Mouse (Mus musculus): ENCODE measurements around the gene Ckmt1. TPM values are rescaled to one million over a fixed set of nuclear protein-coding genes. Genes with fewer than 3 reads are reported as not detected.

Gene Ckmt1
- 0.54 and 0.68 TPM in 2 replicates for polyA plus RNA-seq (2015; fragmentation: Nextera tagmentation; extraction: Ambion mirVana)

DNA sequence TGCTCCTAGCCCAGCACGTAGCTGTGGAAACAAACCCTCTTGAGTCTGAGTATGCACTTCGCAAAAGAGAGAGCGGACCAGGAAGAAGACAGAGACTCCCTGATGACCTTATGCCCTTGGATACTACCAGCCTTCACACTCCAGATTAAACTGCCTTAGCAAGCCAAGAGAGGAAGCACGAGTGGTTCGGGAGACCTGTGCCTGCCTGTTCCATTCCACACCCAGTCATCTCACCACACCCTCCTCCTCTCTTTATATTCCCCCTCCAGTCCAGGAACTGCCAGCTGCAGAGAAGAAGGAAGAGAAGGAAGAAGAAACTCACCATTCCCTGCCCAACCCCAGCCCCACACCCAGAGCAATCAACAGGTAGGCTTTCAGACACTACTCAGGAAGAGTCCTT lies at the start of gene Ckmt1:
Gene Ckmt1 (plus strand): TSS at position 221 of the 400 bp plus-strand sequence.
- TF ChIP-seq EP300 (IDR thresholded peaks at IDR 0.05; ENCODE audit: low read depth) (no peak), CTCF (IDR thresholded peaks at IDR 0.05; ENCODE audit: low read depth) (no peak)
- ATAC-seq (no peak), DNase-seq (no peak)
- Histone ChIP-seq H3K4me2 (ENCODE audit: low read depth, low read length) (peak within 1 kb of the TSS; percentile 35), H3K36me3 (replicated peaks; ENCODE audit: insufficient read depth, low read length) (no peaks in the 10 kb centered on the region), H3K9me3 (ENCODE audit: low read length) (no peaks in the 10 kb centered on the region), H3K4me1 (ENCODE audit: insufficient read depth) (peaks cover 6% of the 10 kb centered on the region), H3K4me3 (ENCODE audit: low read depth, low read length) (0 out of 2 replicates have a peak within 1 kb of the TSS, but pooled peaks have one; percentile 8), H3K9ac (replicated peaks) (no peak within 1 kb of the TSS), H3K27me3 (ENCODE audit: insufficient read depth, low read length) (peaks cover 47% of the 10 kb centered on the region), H3K27ac (ENCODE audit: low read depth) (no peak within 1 kb of the TSS)
- 50% methylated on average over 5 of the region's 5 CpGs for WGBS (ENCODE audit: insufficient replicate concordance)

DNA sequence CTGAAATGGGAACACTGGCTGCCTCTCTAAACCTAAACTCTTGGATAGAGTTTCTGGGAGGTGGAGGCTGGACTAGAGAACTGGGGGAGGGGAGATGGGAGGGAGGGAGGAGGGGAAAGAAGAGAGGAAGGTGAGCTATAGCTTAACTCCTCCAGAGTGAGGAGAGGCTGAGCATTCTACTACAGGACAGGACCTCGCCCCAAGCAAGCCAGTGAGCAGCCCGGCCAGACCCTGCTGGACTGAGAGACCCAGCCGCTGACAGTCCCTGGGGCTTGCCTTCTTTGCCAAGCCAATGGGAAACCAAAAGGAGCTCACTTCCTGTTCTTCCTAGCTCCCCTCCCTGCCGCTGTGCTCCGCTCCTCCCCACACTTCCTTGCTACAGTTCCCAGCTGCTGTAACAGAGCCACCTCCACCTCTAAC lies 48.5 kb upstream of the Ckmt1 start:
- H3K27ac ChIP-seq (ENCODE audit: low read depth), result no peak overlapping the region
- peaks cover 2% of the 10 kb centered on the region; the same call in 1 of the 2 replicates for H3K4me1 ChIP-seq (ENCODE audit: insufficient read depth)
- 20% methylated on average over 5 of the region's 5 CpGs for WGBS (ENCODE audit: insufficient replicate concordance)
- peak overlapping the region; percentile 27; the same call in 1 of the 2 replicates for H3K4me2 ChIP-seq (ENCODE audit: low read depth, low read length)
- H3K9ac ChIP-seq (replicated peaks), result no peak overlapping the region
- 0 out of 2 replicates have a peak, but pooled peaks cover 15% of the 10 kb centered on the region for H3K27me3 ChIP-seq (ENCODE audit: insufficient read depth, low read length)
- TF ChIP-seq CTCF (IDR thresholded peaks at IDR 0.05; ENCODE audit: low read depth), result no peak
- TF ChIP-seq EP300 (IDR thresholded peaks at IDR 0.05; ENCODE audit: low read depth), result no peak
- H3K4me3 ChIP-seq (ENCODE audit: low read depth, low read length), result no peak overlapping the region
- H3K36me3 ChIP-seq (replicated peaks; ENCODE audit: insufficient read depth, low read length), result no peaks in the 10 kb centered on the region
- H3K9me3 ChIP-seq (ENCODE audit: low read length), result no peaks in the 10 kb centered on the region
- ATAC-seq, result no peak
- DNase-seq, result no peak

DNA sequence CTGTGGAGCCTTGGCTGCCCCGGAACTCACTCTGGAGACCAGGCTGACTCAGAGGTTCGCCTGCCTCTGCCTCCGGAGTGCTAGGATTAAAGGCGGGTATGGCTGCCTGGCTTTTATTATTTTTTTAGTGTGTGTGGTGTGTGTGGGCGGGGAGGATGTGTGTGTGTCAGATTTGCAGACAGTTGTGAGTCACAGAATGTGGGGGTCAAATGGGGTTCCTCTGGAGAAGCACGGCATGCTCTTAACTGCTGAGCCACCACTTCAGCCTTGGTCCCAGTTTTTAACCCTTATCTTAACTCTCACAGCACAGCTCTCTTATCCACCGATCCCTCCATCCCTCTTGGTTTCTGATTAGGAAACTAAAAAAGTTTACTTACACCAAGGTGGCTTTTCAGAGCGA lies 41.2 kb upstream of the Ckmt1 start:
- WGBS (ENCODE audit: insufficient replicate concordance), result 50% methylated on average over 8 of the region's 8 CpGs
- DNase-seq (no peak), ATAC-seq (no peak)
- Histone ChIP-seq H3K4me1 (ENCODE audit: insufficient read depth) (no peaks in the 10 kb centered on the region), H3K27ac (ENCODE audit: low read depth) (no peak overlapping the region), H3K9ac (replicated peaks) (no peak overlapping the region), H3K4me2 (ENCODE audit: low read depth, low read length) (no peak overlapping the region), H3K36me3 (replicated peaks; ENCODE audit: insufficient read depth, low read length) (no peaks in the 10 kb centered on the region), H3K27me3 (ENCODE audit: insufficient read depth, low read length) (no peaks in the 10 kb centered on the region), H3K9me3 (ENCODE audit: low read length) (no peaks in the 10 kb centered on the region), H3K4me3 (ENCODE audit: low read depth, low read length) (no peak overlapping the region)
- no peak for TF ChIP-seq EP300 (IDR thresholded peaks at IDR 0.05; ENCODE audit: low read depth)
- no peak for TF ChIP-seq CTCF (IDR thresholded peaks at IDR 0.05; ENCODE audit: low read depth)

DNA sequence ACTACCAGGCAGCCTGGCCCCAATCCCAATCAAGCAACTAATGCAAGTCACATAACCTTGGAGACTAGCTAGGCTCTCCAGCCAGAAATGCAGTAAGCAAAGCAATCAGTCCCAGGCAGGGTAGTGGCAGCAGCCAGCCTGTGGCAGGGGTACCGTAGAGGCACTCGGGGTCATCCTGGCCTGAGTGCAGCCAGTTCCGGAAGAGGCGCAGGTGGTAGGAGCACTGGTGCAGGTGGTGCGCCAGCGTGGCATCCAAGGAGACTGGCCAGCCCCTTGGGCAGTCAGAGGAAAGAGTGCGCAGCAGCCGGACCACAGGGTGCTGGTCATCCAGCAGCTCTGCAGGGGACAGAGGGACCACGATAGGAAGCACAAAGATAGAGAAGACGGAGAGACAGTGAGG lies 34.5 kb upstream of the Ckmt1 start:
- no peak for TF ChIP-seq EP300 (IDR thresholded peaks at IDR 0.05; ENCODE audit: low read depth)
- TF ChIP-seq CTCF (IDR thresholded peaks at IDR 0.05; ENCODE audit: low read depth), result no peak
- ATAC-seq, result no peak
- no peak overlapping the region for H3K9ac ChIP-seq (replicated peaks)
- H3K27ac ChIP-seq (ENCODE audit: low read depth), result no peak overlapping the region
- DNase-seq, result no peak
- H3K4me1 ChIP-seq (ENCODE audit: insufficient read depth), result no peaks in the 10 kb centered on the region
- H3K4me2 ChIP-seq (ENCODE audit: low read depth, low read length), result no peak overlapping the region
- WGBS (ENCODE audit: insufficient replicate concordance), result 88% methylated on average over 10 of the region's 10 CpGs
- no peaks in the 10 kb centered on the region for H3K9me3 ChIP-seq (ENCODE audit: low read length)
- no peaks in the 10 kb centered on the region for H3K27me3 ChIP-seq (ENCODE audit: insufficient read depth, low read length)
- no peaks in the 10 kb centered on the region for H3K36me3 ChIP-seq (replicated peaks; ENCODE audit: insufficient read depth, low read length)
- no peak overlapping the region for H3K4me3 ChIP-seq (ENCODE audit: low read depth, low read length)

DNA sequence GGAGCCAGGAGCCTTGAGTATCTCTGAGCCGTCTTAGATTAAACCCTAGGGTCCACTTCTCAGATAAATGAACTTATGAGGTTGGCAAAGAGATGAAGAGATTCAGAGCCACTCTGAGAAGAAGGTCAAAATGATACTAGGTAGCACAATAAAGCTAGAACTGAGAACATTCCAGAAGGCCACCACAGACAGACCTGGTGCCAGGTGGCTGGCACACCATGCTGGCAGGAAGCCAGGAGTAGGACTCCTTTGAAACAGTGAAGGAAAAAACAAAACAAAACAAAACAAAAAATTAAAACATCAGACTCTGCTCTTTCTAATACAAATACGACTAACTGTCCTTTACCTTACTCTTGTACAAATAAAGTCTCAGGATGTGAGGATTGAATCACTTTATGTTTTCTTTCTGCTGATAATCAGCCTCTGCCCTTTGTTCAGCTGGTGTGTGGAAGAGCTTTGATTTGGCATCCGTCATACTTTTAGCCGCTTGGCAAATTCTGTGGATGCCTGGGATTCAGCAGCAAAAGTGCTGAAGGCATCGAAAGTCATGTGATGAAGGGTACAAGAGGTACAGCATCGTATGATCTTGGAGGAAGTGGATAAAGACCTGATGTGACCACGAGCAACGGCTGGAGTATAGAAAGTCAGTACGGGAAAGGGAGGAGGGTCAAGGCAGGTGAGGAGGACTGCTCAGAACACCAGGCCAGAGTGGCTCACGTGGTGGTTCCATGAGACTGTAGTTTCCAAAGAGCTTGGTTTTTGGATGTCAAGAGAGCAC lies 33.6 kb upstream of the Ckmt1 start:
- H3K4me3 ChIP-seq (ENCODE audit: low read depth, low read length), result no peak overlapping the region
- no peaks in the 10 kb centered on the region for H3K9me3 ChIP-seq (ENCODE audit: low read length)
- H3K9ac ChIP-seq (replicated peaks), result no peak overlapping the region
- no peaks in the 10 kb centered on the region for H3K36me3 ChIP-seq (replicated peaks; ENCODE audit: insufficient read depth, low read length)
- no peak for ATAC-seq
- H3K4me1 ChIP-seq (ENCODE audit: insufficient read depth), result no peaks in the 10 kb centered on the region
- no peaks in the 10 kb centered on the region for H3K27me3 ChIP-seq (ENCODE audit: insufficient read depth, low read length)
- H3K27ac ChIP-seq (ENCODE audit: low read depth), result no peak overlapping the region
- no peak overlapping the region for H3K4me2 ChIP-seq (ENCODE audit: low read depth, low read length)
- TF ChIP-seq EP300 (IDR thresholded peaks at IDR 0.05; ENCODE audit: low read depth) (no peak), CTCF (IDR thresholded peaks at IDR 0.05; ENCODE audit: low read depth) (no peak)
- 74% methylated on average over 10 of the region's 10 CpGs for WGBS (ENCODE audit: insufficient replicate concordance)
- no peak for DNase-seq

DNA sequence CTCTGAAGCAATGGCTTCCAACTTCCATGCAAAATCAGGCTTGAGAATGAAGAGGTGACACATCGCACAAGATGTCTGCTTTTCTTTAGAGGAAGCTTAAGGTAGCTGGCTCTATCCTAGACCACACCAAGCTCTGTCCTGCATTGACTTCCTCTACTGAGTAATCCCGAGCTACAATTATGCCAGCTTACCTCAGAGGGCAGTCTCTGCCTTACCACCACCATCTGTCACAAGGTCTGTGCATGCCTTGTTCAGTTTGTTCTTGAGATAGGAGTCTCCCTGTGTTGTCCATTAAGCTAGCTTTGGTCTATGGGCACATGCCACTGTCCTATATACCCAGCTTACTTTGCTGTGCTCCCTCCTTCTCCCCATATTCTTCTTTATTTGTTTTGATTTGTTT lies 28.0 kb upstream of the Ckmt1 start:
- TF ChIP-seq EP300 (IDR thresholded peaks at IDR 0.05; ENCODE audit: low read depth) (no peak), CTCF (IDR thresholded peaks at IDR 0.05; ENCODE audit: low read depth) (no peak)
- Histone ChIP-seq H3K4me2 (ENCODE audit: low read depth, low read length) (no peak overlapping the region), H3K4me1 (ENCODE audit: insufficient read depth) (no peaks in the 10 kb centered on the region), H3K9ac (replicated peaks) (no peak overlapping the region), H3K4me3 (ENCODE audit: low read depth, low read length) (no peak overlapping the region), H3K27ac (ENCODE audit: low read depth) (no peak overlapping the region), H3K36me3 (replicated peaks; ENCODE audit: insufficient read depth, low read length) (no peaks in the 10 kb centered on the region), H3K27me3 (ENCODE audit: insufficient read depth, low read length) (no peaks in the 10 kb centered on the region), H3K9me3 (ENCODE audit: low read length) (no peaks in the 10 kb centered on the region)
- WGBS (ENCODE audit: insufficient replicate concordance), result 78% methylated on average over 2 of the region's 2 CpGs
- no peak for DNase-seq
- ATAC-seq, result no peak

All from liver, postnatal 0 days (tissue).